Mouse (Mus musculus): ENCODE data around the gene Pde4c. TPM values are rescaled to one million over a fixed set of nuclear protein-coding genes. Genes with fewer than 3 reads are reported as not detected.

Gene Pde4c
- polyA plus RNA-seq (2016; fragmentation: Nextera tagmentation; extraction: Ambion mirVana): 0.05 and 0.09 TPM in 2 replicates

GRCm38 (mm10) chr8:70723486-70724210 lies at the start of gene Pde4c:
TSS of gene Pde4c (plus strand) at chr8:70723720.
- no peaks in the 10 kb centered on the region for H3K36me3 ChIP-seq
- H3K9ac ChIP-seq: no peak within 1 kb of the TSS
- H3K27ac ChIP-seq (ENCODE audit: poor library complexity, severe bottlenecking): no peak within 1 kb of the TSS
- ATAC-seq (ENCODE audit: insufficient number of reproducible peaks, low FRiP score): 0 out of 2 replicates have a peak, but pooled peaks have one; percentile 26
- no peak within 1 kb of the TSS for H3K4me2 ChIP-seq
- H3K4me3 ChIP-seq: no peak within 1 kb of the TSS
- H3K27me3 ChIP-seq (replicated peaks): peaks cover 57% of the 10 kb centered on the region
- WGBS: 52% methylated on average over 7 of the region's 7 CpGs
- H3K4me1 ChIP-seq (replicated peaks): no peaks in the 10 kb centered on the region
- H3K9me3 ChIP-seq (replicated peaks): no peaks in the 10 kb centered on the region

- ATAC-seq (ENCODE audit: insufficient number of reproducible peaks, low FRiP score): no peak
- peaks cover 25% of the 10 kb centered on the region for H3K36me3 ChIP-seq
- H3K4me1 ChIP-seq (replicated peaks): peaks cover 21% of the 10 kb centered on the region
- 85% methylated on average over 3 of the region's 3 CpGs for WGBS
- peak overlapping the region; percentile 79 for H3K9ac ChIP-seq
- peak overlapping the region; percentile 95 for H3K27ac ChIP-seq (ENCODE audit: poor library complexity, severe bottlenecking)
- no peaks in the 10 kb centered on the region for H3K27me3 ChIP-seq (replicated peaks)
- no peaks in the 10 kb centered on the region for H3K9me3 ChIP-seq (replicated peaks)
- H3K4me3 ChIP-seq: peak overlapping the region; percentile 75
- H3K4me2 ChIP-seq: peak overlapping the region; percentile 75
Measured at GRCm38 (mm10) chr8:70674109-70674508, 49.4 kb upstream of the Pde4c start.

DNA sequence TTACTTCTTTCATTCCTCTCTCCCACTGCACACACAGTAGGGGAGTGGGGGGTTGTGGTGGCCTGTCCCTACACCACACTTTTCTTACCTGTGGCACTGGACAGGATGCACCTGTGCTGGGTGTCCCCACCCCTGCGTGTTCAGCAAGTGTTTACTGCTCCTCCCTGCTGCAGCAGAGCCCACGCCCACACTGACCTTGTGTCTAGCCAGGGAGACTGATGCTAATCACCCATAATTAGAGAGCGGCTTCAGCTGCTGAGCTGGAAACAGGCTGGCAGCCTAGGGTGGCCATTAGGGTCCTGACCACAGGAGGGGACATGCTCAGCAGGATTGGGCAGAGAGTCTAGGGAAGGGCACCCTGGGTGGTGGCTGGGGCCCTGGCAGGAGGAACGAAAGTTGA lies 48.8 kb upstream of the Pde4c start:
- Histone ChIP-seq H3K36me3 (peaks cover 31% of the 10 kb centered on the region), H3K27ac (ENCODE audit: poor library complexity, severe bottlenecking) (no peak overlapping the region), H3K4me2 (peak overlapping the region; percentile 75), H3K9ac (peak overlapping the region; percentile 79; the same call in 1 of the 2 replicates), H3K4me1 (replicated peaks) (peaks cover 21% of the 10 kb centered on the region), H3K4me3 (no peak overlapping the region), H3K27me3 (replicated peaks) (no peaks in the 10 kb centered on the region), H3K9me3 (replicated peaks) (no peaks in the 10 kb centered on the region)
- ATAC-seq (ENCODE audit: insufficient number of reproducible peaks, low FRiP score): no peak
- whole genome bisulfite sequencing: 80% methylated on average over 4 of the region's 4 CpGs

- ATAC-seq (ENCODE audit: insufficient number of reproducible peaks, low FRiP score): no peak
- no peaks in the 10 kb centered on the region for H3K27me3 ChIP-seq (replicated peaks)
- 0 out of 2 replicates have a peak overlapping the region, but pooled peaks have one; percentile 3 for H3K9ac ChIP-seq
- H3K27ac ChIP-seq (ENCODE audit: poor library complexity, severe bottlenecking): no peak overlapping the region
- peaks cover 35% of the 10 kb centered on the region for H3K36me3 ChIP-seq
- H3K4me3 ChIP-seq: no peak overlapping the region
- no peak overlapping the region; the same call in 1 of the 2 replicates for H3K4me2 ChIP-seq
- H3K4me1 ChIP-seq (replicated peaks): peaks cover 21% of the 10 kb centered on the region
- no peaks in the 10 kb centered on the region for H3K9me3 ChIP-seq (replicated peaks)
- 86% methylated on average over 1 of the region's 1 CpGs for WGBS
Measured at GRCm38 (mm10) chr8:70675336-70675735, 48.2 kb upstream of the Pde4c start.

DNA sequence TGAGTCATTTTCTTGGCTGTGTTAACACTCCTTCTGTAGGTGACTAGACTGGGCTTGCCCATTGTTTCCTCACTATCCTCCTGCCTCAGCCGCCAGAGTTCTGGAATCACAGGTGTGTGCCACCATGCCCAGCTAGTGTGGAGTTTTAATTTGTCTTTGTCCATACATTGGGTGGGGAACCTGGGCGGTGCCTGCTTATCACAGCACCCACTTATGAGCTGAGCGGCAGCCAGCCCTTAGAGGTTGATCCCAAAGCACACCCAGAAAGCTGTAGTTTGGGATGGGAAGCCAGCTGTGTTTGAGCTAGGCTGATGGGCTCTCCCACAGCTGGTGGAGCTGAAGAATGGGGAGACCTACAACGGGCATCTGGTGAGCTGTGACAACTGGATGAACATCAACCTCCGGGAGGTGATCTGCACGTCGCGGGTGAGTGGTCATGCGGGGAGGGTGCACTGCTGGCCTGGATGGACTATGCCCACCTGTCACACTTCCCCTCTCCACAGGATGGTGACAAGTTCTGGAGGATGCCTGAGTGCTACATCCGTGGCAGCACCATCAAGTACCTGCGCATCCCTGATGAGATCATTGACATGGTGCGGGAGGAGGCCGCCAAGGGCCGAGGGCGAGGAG lies 46.0 kb upstream of the Pde4c start:
- H3K4me1 ChIP-seq (replicated peaks): peaks cover 29% of the 10 kb centered on the region
- no peaks in the 10 kb centered on the region for H3K9me3 ChIP-seq (replicated peaks)
- WGBS: 92% methylated on average over 15 of the region's 15 CpGs
- ATAC-seq (ENCODE audit: insufficient number of reproducible peaks, low FRiP score): no peak
- H3K9ac ChIP-seq: no peak overlapping the region
- H3K27me3 ChIP-seq (replicated peaks): no peaks in the 10 kb centered on the region
- H3K27ac ChIP-seq (ENCODE audit: poor library complexity, severe bottlenecking): no peak overlapping the region
- H3K4me3 ChIP-seq: no peak overlapping the region
- no peak overlapping the region for H3K4me2 ChIP-seq
- peaks cover 35% of the 10 kb centered on the region for H3K36me3 ChIP-seq

DNA sequence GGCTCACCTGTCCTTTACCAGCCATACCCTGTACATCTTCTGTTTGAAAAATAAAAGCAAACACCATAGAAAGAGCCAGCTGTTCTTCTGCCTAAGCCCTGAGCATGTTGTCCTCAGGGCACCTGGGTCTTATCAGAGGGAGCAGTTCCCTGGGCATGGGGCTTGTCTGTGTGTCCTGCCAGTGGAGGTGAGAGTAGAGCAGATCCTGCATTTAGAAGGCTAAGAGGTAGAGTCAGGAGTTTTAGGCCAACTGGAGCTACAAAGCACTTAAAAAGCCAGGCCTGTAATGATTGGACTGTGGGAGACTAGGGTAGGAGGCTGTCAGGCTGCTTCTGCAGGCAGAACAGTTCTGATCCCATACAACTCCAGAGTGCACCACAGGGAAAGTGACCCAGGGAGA lies 44.8 kb upstream of the Pde4c start:
- Histone ChIP-seq H3K9ac (no peak overlapping the region), H3K4me1 (replicated peaks) (peaks cover 32% of the 10 kb centered on the region), H3K4me3 (no peak overlapping the region), H3K9me3 (replicated peaks) (no peaks in the 10 kb centered on the region), H3K36me3 (peaks cover 35% of the 10 kb centered on the region), H3K27ac (ENCODE audit: poor library complexity, severe bottlenecking) (no peak overlapping the region), H3K4me2 (no peak overlapping the region), H3K27me3 (replicated peaks) (no peaks in the 10 kb centered on the region)
- no peak for ATAC-seq (ENCODE audit: insufficient number of reproducible peaks, low FRiP score)

DNA sequence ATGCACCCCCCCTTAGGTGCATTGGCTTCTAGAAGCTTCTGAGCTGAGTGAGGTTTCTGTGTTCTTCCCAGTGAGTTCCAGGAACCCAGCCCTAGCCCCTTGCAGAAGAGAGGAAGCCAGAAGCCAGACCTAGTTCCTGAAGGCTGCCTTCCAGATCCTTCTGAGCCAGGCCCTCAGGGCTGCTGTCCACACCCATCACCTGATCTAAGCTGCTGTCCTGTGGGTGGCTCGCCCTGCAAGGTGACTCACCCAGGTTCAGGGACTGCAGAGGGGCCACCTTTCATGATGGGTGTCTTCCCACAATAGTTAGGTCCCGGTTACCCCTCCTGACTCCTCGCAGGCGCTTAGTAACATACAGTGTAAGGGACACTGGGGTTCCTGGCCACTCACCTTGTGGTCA lies 44.1 kb upstream of the Pde4c start:
- H3K27ac ChIP-seq (ENCODE audit: poor library complexity, severe bottlenecking): no peak overlapping the region
- H3K9ac ChIP-seq: no peak overlapping the region
- 90% methylated on average over 4 of the region's 4 CpGs for WGBS

GRCm38 (mm10) chr8:70680039-70680438 lies 43.5 kb upstream of the Pde4c start:
- Histone ChIP-seq H3K36me3 (peaks cover 35% of the 10 kb centered on the region), H3K9me3 (replicated peaks) (no peaks in the 10 kb centered on the region), H3K9ac (no peak overlapping the region), H3K27me3 (replicated peaks) (no peaks in the 10 kb centered on the region), H3K4me1 (replicated peaks) (peaks cover 19% of the 10 kb centered on the region), H3K4me3 (no peak overlapping the region), H3K4me2 (no peak overlapping the region), H3K27ac (ENCODE audit: poor library complexity, severe bottlenecking) (no peak overlapping the region)
- WGBS: 86% methylated on average over 3 of the region's 3 CpGs
- no peak for ATAC-seq (ENCODE audit: insufficient number of reproducible peaks, low FRiP score)

More for the DNA sequence above, 44.1 kb upstream of the Pde4c start:
- no peak overlapping the region for H3K4me2 ChIP-seq
- H3K36me3 ChIP-seq: peaks cover 35% of the 10 kb centered on the region
- H3K4me1 ChIP-seq (replicated peaks): peaks cover 26% of the 10 kb centered on the region
- no peaks in the 10 kb centered on the region for H3K27me3 ChIP-seq (replicated peaks)
- H3K4me3 ChIP-seq: no peak overlapping the region
- ATAC-seq (ENCODE audit: insufficient number of reproducible peaks, low FRiP score): no peak
- no peaks in the 10 kb centered on the region for H3K9me3 ChIP-seq (replicated peaks)

- H3K9me3 ChIP-seq (replicated peaks): no peaks in the 10 kb centered on the region
- peaks cover 14% of the 10 kb centered on the region for H3K4me1 ChIP-seq (replicated peaks)
- peak overlapping the region; percentile 90 for H3K27ac ChIP-seq (ENCODE audit: poor library complexity, severe bottlenecking)
- peaks cover 32% of the 10 kb centered on the region for H3K36me3 ChIP-seq
- H3K4me3 ChIP-seq: no peak overlapping the region
- ATAC-seq (ENCODE audit: insufficient number of reproducible peaks, low FRiP score): no peak
- no peak overlapping the region for H3K9ac ChIP-seq
- H3K4me2 ChIP-seq: no peak overlapping the region
- 62% methylated on average over 3 of the region's 3 CpGs for WGBS
- no peaks in the 10 kb centered on the region for H3K27me3 ChIP-seq (replicated peaks)
Measured at GRCm38 (mm10) chr8:70681410-70681809, 42.1 kb upstream of the Pde4c start.

DNA sequence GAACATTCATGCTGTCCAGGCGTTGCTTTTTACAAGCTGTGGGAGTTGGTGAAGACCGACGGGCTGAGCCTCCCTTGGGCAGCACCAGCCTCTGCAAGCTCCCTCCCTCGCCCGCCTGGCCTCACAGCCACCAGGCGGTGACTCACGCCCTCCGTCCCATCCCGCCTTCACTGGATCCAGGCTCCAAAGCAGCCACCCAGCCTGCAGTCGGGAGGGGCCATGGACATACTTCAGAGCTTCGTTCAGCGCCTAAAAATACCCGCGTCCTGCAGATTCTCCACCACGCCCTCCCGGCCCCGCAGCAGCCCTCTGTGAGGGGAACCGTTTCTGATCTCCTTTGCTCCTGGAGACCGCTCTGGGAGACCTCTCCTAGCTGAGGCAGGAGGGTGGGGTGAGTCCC lies 41.3 kb upstream of the Pde4c start:
- H3K9me3 ChIP-seq (replicated peaks): no peaks in the 10 kb centered on the region
- H3K4me2 ChIP-seq: peak overlapping the region; percentile 48

GRCm38 (mm10) chr8:70682692-70683091 lies 40.8 kb upstream of the Pde4c start:
- peak overlapping the region; percentile 48 for H3K4me2 ChIP-seq
- H3K27ac ChIP-seq (ENCODE audit: poor library complexity, severe bottlenecking): peak overlapping the region; percentile 90
- peaks cover 14% of the 10 kb centered on the region for H3K4me1 ChIP-seq (replicated peaks)
- peak overlapping the region; percentile 11; the same call in 1 of the 2 replicates for H3K4me3 ChIP-seq
- WGBS: 62% methylated on average over 3 of the region's 3 CpGs
- H3K27me3 ChIP-seq (replicated peaks): no peaks in the 10 kb centered on the region
- H3K9ac ChIP-seq: peak overlapping the region; percentile 59
- ATAC-seq (ENCODE audit: insufficient number of reproducible peaks, low FRiP score): peak; percentile 25; the same call in 1 of the 2 replicates
- peaks cover 24% of the 10 kb centered on the region for H3K36me3 ChIP-seq
- no peaks in the 10 kb centered on the region for H3K9me3 ChIP-seq (replicated peaks)

More for the DNA sequence above, 41.3 kb upstream of the Pde4c start:
- Histone ChIP-seq H3K36me3 (peaks cover 29% of the 10 kb centered on the region), H3K27me3 (replicated peaks) (no peaks in the 10 kb centered on the region), H3K4me1 (replicated peaks) (peaks cover 14% of the 10 kb centered on the region), H3K27ac (ENCODE audit: poor library complexity, severe bottlenecking) (peak overlapping the region; percentile 90), H3K9ac (peak overlapping the region; percentile 59), H3K4me3 (peak overlapping the region; percentile 11)
- WGBS: 3% methylated on average over 19 of the region's 19 CpGs
- peak; percentile 79 for ATAC-seq (ENCODE audit: insufficient number of reproducible peaks, low FRiP score)

Measured in heart, embryonic 12.5 days (tissue).